Mouse (Mus musculus): ENCODE results near the gene Arl13b.

GRCm38 (mm10) chr16:62758340-62758739 lies 88.5 kb downstream of the Arl13b start:
- no peak for TF ChIP-seq POLR2A (IDR thresholded peaks at IDR 0.05; ENCODE audit: low read depth, low read length)
- no peak for TF ChIP-seq CTCF (IDR thresholded peaks at IDR 0.05; ENCODE audit: borderline replicate concordance, insufficient read depth, low read length)
